Mouse (Mus musculus) hindbrain, postnatal 0 days (tissue): ENCODE results near the gene Sept3. TPM values are rescaled to one million over a fixed set of nuclear protein-coding genes. Genes with fewer than 3 reads are reported as not detected.

Source experiments
- ATAC-seq: fragments of 200-750 bp; cut with Nextera tagmentation; 2 replicates; pipeline ENCODE4 v1.8.0; 2017; ENCODE audit warnings: mild to moderate bottlenecking, moderate TSS enrichment, moderate library complexity
- DNase-seq: peaks from one replicate; pipeline ENCODE4 v3.0.0-alpha.2; 2015; ENCODE audit warnings: low spot score
- H3K27ac ChIP-seq: fragments of 300-500 bp; sonication (generic); 2 replicates; pipeline ENCODE4 v1.5.1; 2014; ENCODE audit warnings: mild to moderate bottlenecking
- H3K27me3 ChIP-seq: fragments of 300-500 bp; sonication (generic); 2 replicates; pipeline ENCODE4 v1.6.1; 2014; ENCODE audit warnings: low read length, mixed read lengths; ENCODE audit not compliant: insufficient read depth
- H3K36me3 ChIP-seq: fragments of 300-500 bp; sonication (generic); 2 replicates; pipeline ENCODE4 v1.6.1; 2014; ENCODE audit warnings: low read length, mixed read lengths; ENCODE audit not compliant: insufficient read depth
- H3K4me1 ChIP-seq: fragments of 300-500 bp; sonication (generic); 2 replicates; pipeline ENCODE4 v1.6.1; 2014; ENCODE audit warnings: antibody characterized with exemption, low read length, mixed read lengths; ENCODE audit not compliant: insufficient read depth
- H3K4me2 ChIP-seq: fragments of 300-500 bp; sonication (generic); 2 replicates; pipeline ENCODE4 v1.6.1; 2014; ENCODE audit warnings: low read depth, mild to moderate bottlenecking, low read length, moderate library complexity, mixed read lengths
- H3K4me3 ChIP-seq: fragments of 300-500 bp; sonication (generic); 2 replicates; pipeline ENCODE4 v1.5.1; 2014; ENCODE audit warnings: low read length
- H3K9ac ChIP-seq: fragments of 300-500 bp; sonication (generic); replicated peaks from 2 replicates; pipeline ENCODE4 v1.6.1; 2014; ENCODE audit warnings: mild to moderate bottlenecking, low read length, moderate library complexity, mixed read lengths
- H3K9me3 ChIP-seq: fragments of 300-500 bp; sonication (generic); 2 replicates; pipeline ENCODE4 v1.6.1; 2016; ENCODE audit warnings: low read length, mixed read lengths
- CTCF ChIP-seq: IDR thresholded peaks from 2 replicates; pipeline ENCODE4 v1.5.1; 2016; ENCODE audit warnings: antibody characterized with exemption, control low read depth, low read depth
- WGBS: fragments of 180-500 bp; shearing (Covaris S2); extraction: QIAGEN DNeasy Blood & Tissue Kit; methylation state at CpG from one replicate; pipeline ENCODE4 v1.1.7; 2014; 5-methylcytosine and 5-hydroxymethylcytosine counted together
- polyA plus RNA-seq: library from polyadenylated mRNA; unstranded; fragments of >200 nt; fragmentation: Nextera tagmentation; extraction: Ambion mirVana; gene quantifications from 2 replicates; pipeline ENCODE4 v1.2.1, GENCODE M21; 2015
- total RNA-seq: library from RNA; depleted of rRNA; stranded (reverse); fragments of >200 nt; gene quantifications from 2 replicates; pipeline ENCODE4 v1.2.3, GENCODE M21; 2014

Gene Sept3
- total and polyA plus RNA-seq, 2 experiments from 2014 or later = 320 to 404 TPM

DNA sequence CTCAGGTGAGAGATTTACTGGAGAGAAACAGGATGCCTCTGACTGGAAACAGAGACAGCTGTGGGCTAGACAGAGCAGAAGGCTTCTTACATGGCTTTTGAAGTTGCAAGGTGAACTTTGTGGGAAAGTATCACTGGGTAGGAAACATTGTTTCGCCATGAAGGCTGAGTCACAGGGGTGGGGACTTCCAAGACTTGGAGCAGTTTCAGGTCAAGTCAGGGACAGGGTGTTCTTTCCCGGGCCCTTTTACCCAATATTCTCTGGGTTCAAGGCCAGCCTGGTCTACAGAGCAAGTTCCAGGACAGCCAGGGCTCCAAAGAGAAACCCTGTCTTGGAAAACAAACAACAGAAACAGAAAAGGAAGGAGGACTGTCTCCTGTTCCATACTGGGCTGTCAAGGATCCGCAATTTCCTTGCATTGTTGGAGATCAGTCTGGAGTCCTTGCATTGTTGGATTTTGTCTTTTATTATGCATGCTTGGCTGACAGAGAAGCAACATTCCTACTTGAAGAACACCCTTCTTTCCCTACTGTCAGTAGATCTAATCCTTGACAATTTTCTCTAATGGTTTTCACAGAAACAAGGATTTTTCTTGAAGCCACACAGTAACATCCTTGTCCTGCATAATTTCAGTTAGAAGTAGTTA lies 27.4 kb upstream of the Sept3 start:
- H3K4me2 ChIP-seq = no peak overlapping the region
- DNase-seq (no peak), ATAC-seq (no peak)
- H3K4me1 ChIP-seq = 0 out of 2 replicates have a peak, but pooled peaks cover 3% of the 10 kb centered on the region
- no peak overlapping the region for H3K27ac ChIP-seq
- H3K4me3 ChIP-seq = no peak overlapping the region
- H3K36me3 ChIP-seq = no peaks in the 10 kb centered on the region
- 78% methylated on average over 3 of the region's 3 CpGs for WGBS
- TF ChIP-seq CTCF = no peak
- no peak overlapping the region for H3K9ac ChIP-seq
- no peaks in the 10 kb centered on the region for H3K9me3 ChIP-seq
- H3K27me3 ChIP-seq = no peaks in the 10 kb centered on the region

DNA sequence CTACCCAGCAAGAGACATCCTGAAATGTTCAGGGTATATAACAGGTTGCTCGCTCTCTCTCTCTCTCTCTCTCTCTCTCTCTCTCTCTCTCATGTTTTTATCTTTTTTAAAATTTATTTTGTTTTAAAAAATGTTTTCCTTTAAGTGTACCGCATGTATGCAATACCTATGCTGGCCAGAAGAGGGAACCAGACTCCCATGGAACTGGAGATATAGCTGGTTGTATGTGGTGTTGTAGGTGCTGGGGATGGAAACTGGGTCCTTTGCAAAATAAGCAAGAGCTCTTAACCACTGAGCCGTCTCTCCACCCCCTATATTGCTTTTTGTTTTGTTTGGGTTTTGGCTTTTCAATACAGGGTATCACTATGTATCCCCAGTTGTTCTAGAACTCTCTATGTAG lies 23.1 kb upstream of the Sept3 start:
- no peaks in the 10 kb centered on the region for H3K36me3 ChIP-seq
- H3K4me2 ChIP-seq = no peak overlapping the region
- ATAC-seq = no peak
- no peak overlapping the region for H3K4me3 ChIP-seq
- DNase-seq = no peak
- peak; percentile 25; the same call in 1 of the 2 replicates for TF ChIP-seq CTCF
- H3K9ac ChIP-seq = no peak overlapping the region
- 94% methylated on average over 3 of the region's 3 CpGs for WGBS
- H3K27ac ChIP-seq = no peak overlapping the region
- peaks cover 7% of the 10 kb centered on the region; the same call in 1 of the 2 replicates for H3K4me1 ChIP-seq
- no peaks in the 10 kb centered on the region for H3K27me3 ChIP-seq
- H3K9me3 ChIP-seq = no peaks in the 10 kb centered on the region

DNA sequence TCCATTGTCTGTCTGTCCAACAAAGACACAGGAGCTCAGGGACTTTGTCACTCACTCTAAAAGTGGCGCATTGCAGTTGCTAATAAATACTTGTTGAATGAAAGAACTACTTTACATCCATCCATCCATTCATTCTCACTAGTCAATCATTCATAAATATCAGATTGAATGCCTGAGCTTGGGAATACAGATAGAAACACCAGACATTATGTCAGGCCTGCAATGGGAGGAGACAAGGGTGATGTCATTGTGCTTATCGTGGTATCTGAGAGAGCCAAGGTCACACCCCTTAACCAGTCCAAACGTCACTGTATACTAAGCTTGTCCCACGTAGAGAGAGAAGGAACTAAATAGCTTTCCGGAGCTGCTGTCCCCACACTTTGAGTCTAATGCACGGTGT lies 22.6 kb upstream of the Sept3 start, which contains the start of gene 1500009C09Rik:
Gene 1500009C09Rik (plus strand): TSS at position 301 of the 400 bp plus-strand sequence.
- Histone ChIP-seq H3K27me3 (no peaks in the 10 kb centered on the region), H3K4me1 (peaks cover 9% of the 10 kb centered on the region; the same call in 1 of the 2 replicates), H3K27ac (no peak within 1 kb of the TSS), H3K9me3 (no peaks in the 10 kb centered on the region), H3K4me3 (no peak within 1 kb of the TSS), H3K9ac (no peak within 1 kb of the TSS), H3K4me2 (no peak within 1 kb of the TSS), H3K36me3 (no peaks in the 10 kb centered on the region)
- no peak for DNase-seq
- 88% methylated on average over 6 of the region's 6 CpGs for WGBS
- ATAC-seq = no peak
- no peak for TF ChIP-seq CTCF

GRCm38 (mm10) chr15:82255248-82255647 lies 19.4 kb upstream of the Sept3 start:
- H3K9ac ChIP-seq = no peak overlapping the region
- H3K4me3 ChIP-seq = peak overlapping the region; percentile 42; the same call in 1 of the 2 replicates
- H3K27me3 ChIP-seq = no peaks in the 10 kb centered on the region
- ATAC-seq (peak; percentile 6; the same call in 1 of the 2 replicates), DNase-seq (peak; percentile 64)
- H3K4me1 ChIP-seq = peaks cover 15% of the 10 kb centered on the region; the same call in 1 of the 2 replicates
- peak overlapping the region; percentile 87 for H3K27ac ChIP-seq
- WGBS = 43% methylated on average over 4 of the region's 4 CpGs
- H3K9me3 ChIP-seq = no peaks in the 10 kb centered on the region
- peak overlapping the region; percentile 57 for H3K4me2 ChIP-seq
- peak; percentile 61 for TF ChIP-seq CTCF
- H3K36me3 ChIP-seq = no peaks in the 10 kb centered on the region

- no peaks in the 10 kb centered on the region for H3K9me3 ChIP-seq
- ATAC-seq (peak; percentile 95), DNase-seq (peak; percentile 93)
- H3K27me3 ChIP-seq = no peaks in the 10 kb centered on the region
- peak overlapping the region; percentile 87 for H3K27ac ChIP-seq
- H3K4me3 ChIP-seq = peak overlapping the region; percentile 42
- peak overlapping the region; percentile 52 for H3K9ac ChIP-seq
- peaks cover 15% of the 10 kb centered on the region; the same call in 1 of the 2 replicates for H3K4me1 ChIP-seq
- peak; percentile 62 for TF ChIP-seq CTCF
- H3K4me2 ChIP-seq = peak overlapping the region; percentile 57
- WGBS = 2% methylated on average over 10 of the region's 10 CpGs
- H3K36me3 ChIP-seq = no peaks in the 10 kb centered on the region
These were observed 18.7 kb upstream of the Sept3 start for GRCm38 (mm10) chr15:82255944-82256383.

GRCm38 (mm10) chr15:82259510-82259909 lies 15.2 kb upstream of the Sept3 start:
- 14% methylated on average over 16 of the region's 16 CpGs for WGBS
- H3K9ac ChIP-seq = no peak overlapping the region
- no peak for ATAC-seq

DNA sequence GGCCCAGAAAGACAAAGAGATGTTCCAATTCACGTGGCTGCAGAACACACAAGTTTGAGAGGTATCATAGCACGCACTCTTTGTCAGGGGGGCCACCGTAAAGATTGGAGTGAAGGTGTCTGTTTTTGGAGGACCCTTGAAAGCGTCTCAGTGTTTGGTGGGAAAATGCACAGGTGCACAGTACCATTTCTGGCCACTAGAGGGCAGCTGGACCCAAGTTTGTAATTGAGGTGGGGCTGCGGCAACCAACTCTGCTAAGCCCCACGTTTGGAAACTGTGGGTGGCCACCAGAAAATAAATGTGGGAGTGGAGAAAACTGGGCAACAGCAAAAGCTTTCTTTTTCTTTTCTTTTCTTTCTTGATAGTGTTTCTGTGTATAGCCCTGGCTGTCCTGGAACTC lies 8.3 kb upstream of the Sept3 start:
- H3K4me2 ChIP-seq = no peak overlapping the region
- peak; percentile 95 for TF ChIP-seq CTCF
- H3K4me1 ChIP-seq = peaks cover 11% of the 10 kb centered on the region
- H3K36me3 ChIP-seq = no peaks in the 10 kb centered on the region
- ATAC-seq (no peak), DNase-seq (peak; percentile 84)
- WGBS = 16% methylated on average over 6 of the region's 6 CpGs
- no peak overlapping the region for H3K4me3 ChIP-seq
- H3K27ac ChIP-seq = no peak overlapping the region
- H3K9ac ChIP-seq = no peak overlapping the region
- no peaks in the 10 kb centered on the region for H3K9me3 ChIP-seq
- H3K27me3 ChIP-seq = no peaks in the 10 kb centered on the region

More at GRCm38 (mm10) chr15:82259510-82259909, 15.2 kb upstream of the Sept3 start:
- H3K4me3 ChIP-seq = no peak overlapping the region
- H3K36me3 ChIP-seq = no peaks in the 10 kb centered on the region
- no peak overlapping the region for H3K4me2 ChIP-seq
- H3K4me1 ChIP-seq = peaks cover 15% of the 10 kb centered on the region; the same call in 1 of the 2 replicates
- H3K27ac ChIP-seq = no peak overlapping the region
- peak; percentile 99 for TF ChIP-seq CTCF
- peak; percentile 84 for DNase-seq
- no peaks in the 10 kb centered on the region for H3K27me3 ChIP-seq
- no peaks in the 10 kb centered on the region for H3K9me3 ChIP-seq
